Mouse (Mus musculus) heart, embryonic 12.5 days (tissue): Measurements from ENCODE around the gene Cltrn. TPM values are rescaled to one million over a fixed set of nuclear protein-coding genes. Genes with fewer than 3 reads are reported as not detected.

Experiments
- ATAC-seq: fragments of 200-750 bp; cut with Nextera tagmentation; 2 replicates; pipeline ENCODE4 v1.8.0; 2017; ENCODE audit warnings: moderate TSS enrichment, moderate library complexity; ENCODE audit not compliant: insufficient number of reproducible peaks, low FRiP score
- H3K27ac ChIP-seq: fragments of 300-500 bp; sonication (generic); 2 replicates; pipeline ENCODE4 v1.5.1; 2016; ENCODE audit warnings: mild to moderate bottlenecking, moderate library complexity; ENCODE audit not compliant: poor library complexity, severe bottlenecking
- H3K27me3 ChIP-seq: fragments of 300-500 bp; sonication (generic); replicated peaks from 2 replicates; pipeline ENCODE4 v1.6.1; 2016; ENCODE audit warnings: mild to moderate bottlenecking, moderate library complexity
- H3K36me3 ChIP-seq: fragments of 300-500 bp; sonication (generic); 2 replicates; pipeline ENCODE4 v1.6.1; 2016; ENCODE audit warnings: mild to moderate bottlenecking, moderate library complexity
- H3K4me1 ChIP-seq: fragments of 300-500 bp; sonication (generic); replicated peaks from 2 replicates; pipeline ENCODE4 v1.6.1; 2016; ENCODE audit warnings: mild to moderate bottlenecking
- H3K4me2 ChIP-seq: fragments of 300-500 bp; sonication (generic); 2 replicates; pipeline ENCODE4 v1.6.1; 2016; ENCODE audit warnings: mild to moderate bottlenecking, moderate library complexity
- H3K4me3 ChIP-seq: fragments of 300-500 bp; sonication (generic); 2 replicates; pipeline ENCODE4 v1.5.1; 2016; ENCODE audit warnings: mild to moderate bottlenecking
- H3K9ac ChIP-seq: fragments of 300-500 bp; sonication (generic); 2 replicates; pipeline ENCODE4 v1.6.1; 2016; ENCODE audit warnings: mild to moderate bottlenecking, moderate library complexity
- H3K9me3 ChIP-seq: fragments of 300-500 bp; sonication (generic); replicated peaks from 2 replicates; pipeline ENCODE4 v1.6.1; 2016; ENCODE audit warnings: mild to moderate bottlenecking, moderate library complexity
- WGBS: fragments of 180-500 bp; shearing (Covaris S2); methylation state at CpG from one replicate; pipeline ENCODE4 v1.1.7; 2016; 5-methylcytosine and 5-hydroxymethylcytosine counted together
- polyA plus RNA-seq: library from polyadenylated mRNA; unstranded; fragments of >200 nt; fragmentation: Nextera tagmentation; extraction: Ambion mirVana; gene quantifications from 2 replicates; pipeline ENCODE4 v1.2.1, GENCODE M21; 2016

Cltrn gene
- polyA plus RNA-seq, 1 experiment from 2014 or later: not detected

GRCm38 (mm10) chrX:164089916-164090315, 1.3 kb downstream of the Cltrn start:
- Histone ChIP-seq H3K4me1 (peaks cover 6% of the 10 kb centered on the region; the same call in 1 of the 2 replicates), H3K27ac (no peak overlapping the region), H3K4me3 (no peak overlapping the region), H3K36me3 (no peaks in the 10 kb centered on the region), H3K9ac (no peak overlapping the region), H3K4me2 (no peak overlapping the region), H3K9me3 (no peaks in the 10 kb centered on the region), H3K27me3 (no peaks in the 10 kb centered on the region; the same call in 1 of the 2 replicates)
- ATAC-seq: no peak
- WGBS: 79% methylated on average over 11 of the region's 11 CpGs

GRCm38 (mm10) chrX:164092300-164093169, 3.9 kb downstream of the Cltrn start:
- H3K4me2 ChIP-seq: no peak overlapping the region
- ATAC-seq: peak; percentile 42; the same call in 1 of the 2 replicates
- H3K4me3 ChIP-seq: no peak overlapping the region
- no peaks in the 10 kb centered on the region for H3K9me3 ChIP-seq
- H3K36me3 ChIP-seq: no peaks in the 10 kb centered on the region
- peaks cover 4% of the 10 kb centered on the region; the same call in 1 of the 2 replicates for H3K27me3 ChIP-seq
- WGBS: 36% methylated on average over 7 of the region's 7 CpGs
- H3K4me1 ChIP-seq: peaks cover 6% of the 10 kb centered on the region; the same call in 1 of the 2 replicates
- peak overlapping the region; percentile 29; the same call in 1 of the 2 replicates for H3K27ac ChIP-seq
- no peak overlapping the region for H3K9ac ChIP-seq

- Histone ChIP-seq H3K27ac (no peak overlapping the region), H3K9me3 (no peaks in the 10 kb centered on the region), H3K9ac (no peak overlapping the region), H3K36me3 (no peaks in the 10 kb centered on the region), H3K4me3 (no peak overlapping the region), H3K4me2 (no peak overlapping the region), H3K27me3 (peaks cover 4% of the 10 kb centered on the region; the same call in 1 of the 2 replicates), H3K4me1 (peaks cover 6% of the 10 kb centered on the region; the same call in 1 of the 2 replicates)
- no peak for ATAC-seq
- 77% methylated on average over 5 of the region's 5 CpGs for WGBS
These were observed 4.8 kb downstream of the Cltrn start for GRCm38 (mm10) chrX:164093435-164093834.

- no peak overlapping the region for H3K4me3 ChIP-seq
- peaks cover 6% of the 10 kb centered on the region; the same call in 1 of the 2 replicates for H3K4me1 ChIP-seq
- peaks cover 4% of the 10 kb centered on the region; the same call in 1 of the 2 replicates for H3K27me3 ChIP-seq
- H3K4me2 ChIP-seq: no peak overlapping the region
- H3K36me3 ChIP-seq: no peaks in the 10 kb centered on the region
- no peak for ATAC-seq
- no peak overlapping the region for H3K27ac ChIP-seq
- 66% methylated on average over 2 of the region's 2 CpGs for WGBS
- H3K9me3 ChIP-seq: no peaks in the 10 kb centered on the region
- H3K9ac ChIP-seq: no peak overlapping the region
These were observed 7.2 kb downstream of the Cltrn start for GRCm38 (mm10) chrX:164095838-164096237.

GRCm38 (mm10) chrX:164101483-164101882, 12.9 kb downstream of the Cltrn start:
- Histone ChIP-seq H3K36me3 (no peaks in the 10 kb centered on the region), H3K4me2 (no peak overlapping the region), H3K9ac (no peak overlapping the region), H3K27ac (no peak overlapping the region), H3K4me3 (no peak overlapping the region), H3K4me1 (0 out of 2 replicates have a peak, but pooled peaks cover 4% of the 10 kb centered on the region), H3K27me3 (no peaks in the 10 kb centered on the region), H3K9me3 (no peaks in the 10 kb centered on the region)
- ATAC-seq: no peak

GRCm38 (mm10) chrX:164102198-164102597, 13.6 kb downstream of the Cltrn start:
- H3K4me2 ChIP-seq: no peak overlapping the region
- no peak overlapping the region for H3K27ac ChIP-seq
- H3K27me3 ChIP-seq: no peaks in the 10 kb centered on the region
- WGBS: 80% methylated on average over 7 of the region's 7 CpGs
- no peak overlapping the region for H3K9ac ChIP-seq
- H3K4me1 ChIP-seq: 0 out of 2 replicates have a peak, but pooled peaks cover 4% of the 10 kb centered on the region
- H3K4me3 ChIP-seq: no peak overlapping the region
- ATAC-seq: no peak
- no peaks in the 10 kb centered on the region for H3K9me3 ChIP-seq
- no peaks in the 10 kb centered on the region for H3K36me3 ChIP-seq

GRCm38 (mm10) chrX:164102656-164103055, 14.0 kb downstream of the Cltrn start:
- no peak overlapping the region for H3K4me2 ChIP-seq
- no peaks in the 10 kb centered on the region for H3K36me3 ChIP-seq

GRCm38 (mm10) chrX:164111146-164111545, 22.5 kb downstream of the Cltrn start:
- no peaks in the 10 kb centered on the region for H3K9me3 ChIP-seq
- no peaks in the 10 kb centered on the region for H3K36me3 ChIP-seq
- H3K4me3 ChIP-seq: no peak overlapping the region
- no peak overlapping the region for H3K9ac ChIP-seq
- H3K4me1 ChIP-seq: no peaks in the 10 kb centered on the region
- ATAC-seq: no peak
- no peak overlapping the region for H3K27ac ChIP-seq
- no peaks in the 10 kb centered on the region for H3K27me3 ChIP-seq
- H3K4me2 ChIP-seq: no peak overlapping the region
- WGBS: 59% methylated on average over 3 of the region's 3 CpGs

More at GRCm38 (mm10) chrX:164102656-164103055, 14.0 kb downstream of the Cltrn start:
- H3K9ac ChIP-seq: no peak overlapping the region
- H3K27ac ChIP-seq: no peak overlapping the region
- ATAC-seq: no peak
- H3K4me3 ChIP-seq: no peak overlapping the region
- 0 out of 2 replicates have a peak, but pooled peaks cover 4% of the 10 kb centered on the region for H3K4me1 ChIP-seq
- no peaks in the 10 kb centered on the region for H3K27me3 ChIP-seq
- H3K9me3 ChIP-seq: no peaks in the 10 kb centered on the region
- 56% methylated on average over 6 of the region's 6 CpGs for WGBS

- Histone ChIP-seq H3K4me3 (no peak overlapping the region), H3K4me2 (no peak overlapping the region), H3K9me3 (no peaks in the 10 kb centered on the region), H3K27me3 (no peaks in the 10 kb centered on the region), H3K9ac (no peak overlapping the region), H3K27ac (no peak overlapping the region), H3K4me1 (no peaks in the 10 kb centered on the region), H3K36me3 (no peaks in the 10 kb centered on the region)
- WGBS: 75% methylated on average over 6 of the region's 6 CpGs
- ATAC-seq: no peak
These were observed 25.1 kb downstream of the Cltrn start for GRCm38 (mm10) chrX:164113744-164114143.

- no peaks in the 10 kb centered on the region for H3K36me3 ChIP-seq
- H3K9ac ChIP-seq: no peak overlapping the region
- ATAC-seq: no peak
- no peaks in the 10 kb centered on the region for H3K27me3 ChIP-seq
- 82% methylated on average over 3 of the region's 3 CpGs for WGBS
- H3K9me3 ChIP-seq: no peaks in the 10 kb centered on the region
- no peak overlapping the region for H3K4me3 ChIP-seq
- H3K4me2 ChIP-seq: no peak overlapping the region
- H3K27ac ChIP-seq: no peak overlapping the region
- 0 out of 2 replicates have a peak, but pooled peaks cover 4% of the 10 kb centered on the region for H3K4me1 ChIP-seq
These were observed 35.3 kb downstream of the Cltrn start for GRCm38 (mm10) chrX:164123942-164124341.

- H3K9me3 ChIP-seq: no peaks in the 10 kb centered on the region
- ATAC-seq: no peak
- no peak overlapping the region for H3K9ac ChIP-seq
- H3K4me2 ChIP-seq: no peak overlapping the region
- no peak overlapping the region for H3K4me3 ChIP-seq
- 73% methylated on average over 3 of the region's 3 CpGs for WGBS
- H3K36me3 ChIP-seq: no peaks in the 10 kb centered on the region
- no peak overlapping the region for H3K27ac ChIP-seq
- H3K4me1 ChIP-seq: no peaks in the 10 kb centered on the region
- no peaks in the 10 kb centered on the region for H3K27me3 ChIP-seq
These were observed 44.9 kb downstream of the Cltrn start for GRCm38 (mm10) chrX:164133531-164133930.
